Mouse (Mus musculus) embryonic fibroblast, embryonic 13.5 days (primary cell): Measurements from ENCODE around the gene Nfix.

ENCODE experiments used
- CTCF ChIP-seq: IDR thresholded peaks from 2 replicates; pipeline ENCODE4 v1.5.1; 2011; ENCODE audit warnings: mild to moderate bottlenecking, control low read depth, low read length, moderate library complexity, borderline replicate concordance; ENCODE audit not compliant: insufficient read depth
- POLR2A ChIP-seq: IDR thresholded peaks from 2 replicates; pipeline ENCODE4 v1.6.1; 2011; ENCODE audit warnings: low read depth, mild to moderate bottlenecking, control low read depth, low read length, moderate library complexity

- TF ChIP-seq POLR2A (no peak), CTCF (no peak)
Observed at GRCm38 (mm10) chr8:84783198-84783918, 16.8 kb downstream of the Nfix start.
